Mouse (Mus musculus) embryonic fibroblast, embryonic 13.5 days (primary cell): ENCODE data around the gene Frat1. TPM values are rescaled to one million over a fixed set of nuclear protein-coding genes. Genes with fewer than 3 reads are reported as not detected.
"Not testable (repeated sequence)": the region's sequence is repeated elsewhere in the genome, so short reads cannot be mapped to it uniquely, and the experiment has no call there.

ENCODE experiments used
- H3K27ac ChIP-seq: 2 replicates; pipeline ENCODE4 v1.5.1; 2012; ENCODE audit warnings: low read length, control low read depth, inconsistent platforms; ENCODE audit not compliant: insufficient read depth
- H3K4me1 ChIP-seq: 2 replicates; pipeline ENCODE4 v1.6.1; 2011; ENCODE audit warnings: low read length; ENCODE audit not compliant: control insufficient read depth, insufficient read depth
- H3K4me3 ChIP-seq: 2 replicates; pipeline ENCODE4 v1.5.1; 2011; ENCODE audit warnings: mild to moderate bottlenecking, control low read depth, low read length; ENCODE audit not compliant: insufficient read depth
- CTCF ChIP-seq: IDR thresholded peaks from 2 replicates; pipeline ENCODE4 v1.5.1; 2011; ENCODE audit warnings: mild to moderate bottlenecking, control low read depth, low read length, moderate library complexity, borderline replicate concordance; ENCODE audit not compliant: insufficient read depth
- POLR2A ChIP-seq: IDR thresholded peaks from 2 replicates; pipeline ENCODE4 v1.6.1; 2011; ENCODE audit warnings: low read depth, mild to moderate bottlenecking, control low read depth, low read length, moderate library complexity
- polyA plus RNA-seq: library from polyadenylated mRNA; stranded (reverse); fragments of >200 nt; gene quantifications from 2 replicates; pipeline ENCODE4 v1.2.4, GENCODE M21; 2011; ENCODE audit warnings: low read depth; ENCODE audit not compliant: missing spikeins, insufficient read length

The Frat1 gene
- polyA plus RNA-seq, 1 experiment: 0.26 TPM

DNA sequence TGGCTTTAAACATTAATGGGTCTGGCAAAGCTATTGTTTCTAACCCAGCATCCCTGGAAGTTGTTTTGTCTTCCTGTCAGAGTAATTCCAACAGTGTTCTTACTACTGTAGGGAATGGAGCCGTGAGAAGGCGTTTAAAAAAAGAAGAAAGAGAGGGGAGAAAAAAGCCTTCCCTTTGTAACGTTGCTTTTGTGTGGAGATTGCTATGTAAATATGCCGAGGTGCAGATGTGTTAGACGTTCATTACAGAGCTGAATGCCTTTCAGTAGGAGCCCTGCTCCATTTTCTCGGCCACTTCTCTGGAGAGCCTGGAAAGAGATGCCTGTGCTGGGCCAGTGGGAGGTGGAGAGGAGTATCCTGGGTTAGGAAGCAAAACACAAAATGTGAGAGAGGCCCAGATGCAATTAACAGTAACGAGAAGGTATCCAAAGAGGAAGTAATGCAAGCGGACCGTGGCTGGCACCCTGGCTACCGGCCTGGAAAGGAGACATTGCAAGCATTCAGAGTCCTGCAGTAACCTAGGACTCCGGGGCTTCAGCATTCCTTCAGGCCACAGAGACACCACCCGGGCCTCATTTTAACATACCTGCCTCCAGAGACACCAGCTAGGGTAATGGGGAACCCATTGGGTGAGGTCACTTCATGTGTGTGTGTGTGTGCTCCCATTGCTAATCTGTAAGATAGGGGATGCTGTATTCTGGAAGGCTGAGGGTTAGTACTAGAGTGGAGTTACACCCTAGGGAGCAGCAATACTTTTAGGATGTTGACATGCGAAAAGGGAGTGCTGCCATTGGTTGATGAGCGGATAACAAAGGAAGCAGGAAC lies 21.2 kb downstream of the Frat1 start:
- TF ChIP-seq CTCF: no peak
- no peak for TF ChIP-seq POLR2A

DNA sequence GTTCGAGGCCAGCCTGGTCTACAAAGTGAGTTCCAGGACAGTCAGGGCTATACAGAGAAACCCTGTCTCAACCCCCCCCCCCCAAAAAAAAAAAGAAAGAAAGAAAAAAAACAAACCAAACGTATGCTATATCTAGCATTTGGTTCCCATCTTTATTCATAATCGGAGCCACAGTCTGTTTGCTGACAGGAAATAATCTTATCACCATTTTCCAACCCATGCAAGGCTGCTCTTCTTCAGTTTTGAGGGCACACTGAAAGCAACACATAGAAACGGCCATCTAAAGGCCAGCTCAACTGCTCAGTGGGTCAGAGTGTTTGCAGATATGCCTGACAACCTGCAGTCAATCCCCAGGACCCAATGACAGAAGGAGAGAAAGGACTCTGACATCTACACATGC lies 22.7 kb downstream of the Frat1 start:
- no peak overlapping the region for H3K4me3 ChIP-seq
- TF ChIP-seq CTCF (no peak), POLR2A (no peak)
- peaks cover 6% of the 10 kb centered on the region for H3K4me1 ChIP-seq
- H3K27ac ChIP-seq: no peak overlapping the region

More for the DNA sequence above, 21.2 kb downstream of the Frat1 start:
- no peak overlapping the region for H3K27ac ChIP-seq
- peaks cover 6% of the 10 kb centered on the region for H3K4me1 ChIP-seq
- no peak overlapping the region for H3K4me3 ChIP-seq

DNA sequence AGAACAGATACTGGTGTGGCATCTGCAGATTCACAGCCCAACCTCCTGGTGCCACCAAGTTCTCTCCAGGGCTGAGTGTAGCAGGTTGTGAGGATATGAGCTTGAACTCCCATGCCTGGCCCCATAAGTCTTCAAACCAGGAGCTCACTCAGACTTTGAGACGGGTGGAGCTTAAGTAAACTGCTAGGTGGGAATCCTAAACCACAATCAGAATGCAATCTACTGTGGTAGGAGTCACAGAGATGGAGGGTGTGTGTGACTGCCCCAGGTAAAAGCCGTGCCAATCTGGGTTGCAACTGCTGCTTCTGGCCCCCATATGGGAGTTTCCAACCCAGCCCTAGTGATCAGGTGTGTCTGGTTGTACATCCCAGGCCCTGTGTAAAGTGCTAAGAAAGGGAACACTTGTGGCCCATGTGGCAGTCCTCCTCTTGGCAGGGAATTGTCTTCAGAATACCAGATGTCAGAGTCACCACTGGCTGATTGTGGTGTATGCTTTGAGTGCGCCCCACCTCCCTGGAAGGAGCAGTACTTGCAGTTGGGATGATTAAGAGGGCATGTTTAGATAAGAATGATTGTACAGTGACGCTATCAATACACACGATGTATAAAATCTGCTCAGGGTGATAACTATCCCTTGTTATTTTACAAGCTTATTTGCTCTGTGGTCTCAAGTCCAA lies 27.5 kb downstream of the Frat1 start:
- Histone ChIP-seq H3K4me3 (no peak overlapping the region), H3K4me1 (peaks cover 6% of the 10 kb centered on the region; the same call in 1 of the 2 replicates), H3K27ac (no peak overlapping the region)
- no peak for TF ChIP-seq POLR2A
- no peak for TF ChIP-seq CTCF

DNA sequence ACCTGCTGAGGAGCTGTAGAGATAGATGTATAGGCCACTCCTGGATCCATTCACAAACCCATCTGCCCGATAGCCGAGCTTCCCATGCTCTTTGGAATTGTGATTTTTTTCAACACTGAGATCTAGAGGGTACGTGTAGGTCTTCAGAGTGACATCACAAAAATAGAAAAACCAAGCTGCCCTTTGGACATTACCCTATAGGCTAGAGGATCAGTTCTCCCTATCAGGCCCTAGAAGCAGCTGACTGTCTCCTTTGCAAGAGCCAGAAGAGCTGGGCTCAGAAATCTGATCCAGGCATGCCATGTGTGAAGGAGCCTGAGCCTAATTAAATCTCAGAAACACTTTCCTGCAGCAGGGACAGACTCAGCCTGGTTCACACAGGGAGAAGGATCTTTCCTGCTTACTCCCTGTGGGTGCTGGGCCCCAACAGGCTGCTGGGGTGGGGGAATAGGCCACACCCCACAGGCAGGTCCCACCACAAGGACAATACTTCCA lies 28.1 kb downstream of the Frat1 start:
- TF ChIP-seq CTCF (no peak), POLR2A (no peak)
- peaks cover 6% of the 10 kb centered on the region; the same call in 1 of the 2 replicates for H3K4me1 ChIP-seq

DNA sequence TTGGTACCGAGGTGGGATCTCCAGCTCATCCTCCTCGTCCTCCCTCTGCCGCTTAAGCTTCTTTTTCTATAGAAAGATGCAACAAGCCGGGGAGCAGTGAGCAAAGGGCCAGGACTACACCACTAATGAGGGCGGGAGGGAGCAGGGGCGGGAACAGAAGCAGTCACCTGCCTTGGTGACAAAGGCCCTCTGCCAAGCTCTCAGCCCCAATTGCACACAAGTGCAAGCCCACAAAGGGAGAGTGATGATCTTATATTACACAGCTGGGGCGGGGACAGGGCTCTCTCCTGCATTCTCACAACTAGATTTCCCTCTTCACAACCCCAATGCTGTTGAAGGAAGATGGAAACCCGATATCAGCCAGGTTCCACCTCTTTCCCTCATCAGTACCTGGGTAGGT lies 36.9 kb downstream of the Frat1 start:
- Histone ChIP-seq H3K4me1 (no peaks in the 10 kb centered on the region), H3K27ac (no peak overlapping the region), H3K4me3 (no peak overlapping the region)
- no peak for TF ChIP-seq CTCF
- no peak for TF ChIP-seq POLR2A

More for the DNA sequence above, 28.1 kb downstream of the Frat1 start:
- no peak overlapping the region for H3K4me3 ChIP-seq
- no peak overlapping the region for H3K27ac ChIP-seq

DNA sequence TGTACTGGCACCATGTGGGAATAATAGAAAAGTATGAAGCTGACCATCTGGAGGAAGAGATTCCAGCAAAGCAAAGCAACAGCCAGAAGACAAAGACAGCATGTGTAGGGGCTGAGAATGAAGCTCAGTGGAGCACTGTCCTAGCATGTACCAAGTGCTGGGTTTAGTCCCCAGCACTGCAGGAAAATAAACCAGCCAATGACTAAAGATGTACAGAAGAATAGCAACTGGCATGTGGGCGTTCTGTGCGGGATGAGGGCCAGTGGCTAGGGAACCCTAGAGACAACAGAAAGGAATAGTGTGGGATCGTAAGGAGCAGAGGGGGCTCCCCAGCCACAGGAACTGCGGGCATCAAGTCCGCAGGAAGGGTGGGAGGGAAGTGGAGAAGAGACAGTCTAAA lies 39.5 kb downstream of the Frat1 start:
- Histone ChIP-seq H3K27ac (no peak overlapping the region), H3K4me3 (no peak overlapping the region), H3K4me1 (no peaks in the 10 kb centered on the region)
- TF ChIP-seq POLR2A (no peak), CTCF (no peak)

DNA sequence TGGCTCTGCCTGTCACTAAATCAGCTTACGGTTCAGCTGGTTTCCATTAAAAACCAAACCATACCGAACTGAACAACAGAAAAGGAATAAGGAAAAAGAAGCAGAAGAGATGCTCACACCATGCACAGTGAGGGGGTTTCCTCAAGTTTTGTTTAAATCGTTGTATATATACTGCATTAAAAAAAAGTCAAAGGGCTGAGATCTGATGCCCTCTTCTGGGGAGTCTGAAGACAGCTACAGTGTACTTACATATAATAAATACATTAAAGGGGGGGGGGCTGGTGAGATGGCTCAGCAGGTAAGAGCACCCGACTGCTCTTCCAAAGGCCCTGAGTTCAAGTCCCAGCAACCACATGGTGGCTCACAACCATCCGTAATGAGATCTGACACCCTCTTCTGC lies 40.2 kb downstream of the Frat1 start:
- not testable (repeated sequence) for H3K27ac ChIP-seq, H3K4me1 ChIP-seq, H3K4me3 ChIP-seq

DNA sequence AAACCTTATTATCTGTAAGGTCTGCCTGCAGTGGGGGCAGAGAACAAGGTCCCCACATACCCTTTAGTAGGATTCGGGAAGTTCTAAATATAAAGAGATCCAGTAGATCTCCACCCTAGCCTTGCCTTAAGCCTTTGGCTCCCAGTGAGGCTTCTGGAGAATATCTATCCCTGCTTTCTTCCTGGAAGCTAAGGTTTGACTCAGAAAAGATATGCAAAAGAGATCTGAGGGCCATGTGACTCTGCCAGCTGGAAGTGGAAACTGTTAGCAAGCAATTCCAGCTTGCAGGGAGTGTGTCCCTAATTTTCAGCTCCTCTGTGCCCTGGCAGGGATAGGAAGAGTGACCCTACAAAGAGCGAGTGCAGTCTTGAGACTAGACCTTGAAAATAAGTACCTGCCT lies 42.5 kb downstream of the Frat1 start:
- no peak overlapping the region for H3K27ac ChIP-seq
- H3K4me1 ChIP-seq: no peaks in the 10 kb centered on the region
- TF ChIP-seq CTCF: no peak
- no peak for TF ChIP-seq POLR2A
- H3K4me3 ChIP-seq: no peak overlapping the region

DNA sequence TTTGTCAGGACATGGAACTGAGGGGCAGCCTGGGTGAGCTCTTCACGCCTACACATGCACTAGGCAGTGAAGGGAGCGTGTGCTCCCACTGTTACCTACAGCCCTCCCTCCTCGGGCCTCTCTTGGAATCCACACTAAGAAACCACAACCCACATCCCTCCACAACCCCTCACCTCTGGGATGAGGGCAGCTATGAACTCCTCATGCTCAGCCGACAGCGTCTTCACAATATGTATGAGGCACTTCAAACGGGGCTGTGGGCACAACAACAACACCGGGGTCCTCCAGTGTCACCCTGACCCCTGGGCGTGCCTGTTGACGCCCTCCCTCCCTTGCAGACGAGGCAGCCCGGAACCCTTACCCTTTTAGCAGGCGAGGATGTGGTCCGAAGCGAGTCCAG lies 44.6 kb downstream of the Frat1 start:
- Histone ChIP-seq H3K27ac (no peak overlapping the region), H3K4me3 (no peak overlapping the region), H3K4me1 (no peaks in the 10 kb centered on the region)
- TF ChIP-seq POLR2A (no peak), CTCF (no peak)

DNA sequence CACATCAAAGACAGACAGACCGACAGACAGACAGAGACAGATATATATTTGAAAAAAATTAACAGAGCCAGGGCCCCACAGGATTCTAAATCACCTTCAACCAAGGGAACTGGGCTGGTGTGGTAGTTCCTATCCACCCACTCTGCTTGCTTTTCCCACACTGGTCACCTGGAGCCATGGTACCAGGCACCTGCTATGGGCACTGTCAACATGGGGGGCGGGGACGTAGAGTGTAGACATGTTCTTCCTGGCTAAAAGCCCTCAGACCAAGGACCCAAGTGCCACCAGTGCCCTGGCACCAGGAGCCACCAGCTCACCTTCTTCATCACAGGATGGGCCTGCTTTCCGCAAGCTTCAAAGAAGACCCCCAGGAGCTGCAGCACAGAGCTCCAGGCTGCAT lies 52.1 kb downstream of the Frat1 start:
- Histone ChIP-seq H3K4me3 (no peak overlapping the region), H3K4me1 (no peaks in the 10 kb centered on the region), H3K27ac (no peak overlapping the region)
- TF ChIP-seq POLR2A (no peak), CTCF (no peak)

Other genes starting within 250 kb of the Frat1 start
- 7.2 and 8.8 TPM in 2 replicates for gene Gm340, start 247.6 kb upstream of the Frat1 start, polyA plus RNA-seq
- 0.46 and 0.68 TPM in 2 replicates for gene Slit1, start 86.3 kb upstream of the Frat1 start, polyA plus RNA-seq
- gene Arhgap19, start 27.9 kb upstream of the Frat1 start, polyA plus RNA-seq: 7.0 and 10.4 TPM in 2 replicates
- gene Frat2, start 18.2 kb downstream of the Frat1 start, polyA plus RNA-seq: 0.56 TPM in 1 of 2 replicates, not detected in the other
- 11.3 and 12.8 TPM in 2 replicates for gene Rrp12, start 66.2 kb downstream of the Frat1 start, polyA plus RNA-seq
- gene Pgam1, start 82.0 kb downstream of the Frat1 start, polyA plus RNA-seq: 403 and 492 TPM in 2 replicates
- gene Exosc1, start 103.5 kb downstream of the Frat1 start, polyA plus RNA-seq: 49.8 and 50.9 TPM in 2 replicates
- gene Zdhhc16, start 103.5 kb downstream of the Frat1 start, polyA plus RNA-seq: 65.7 and 89.8 TPM in 2 replicates
- gene Mms19, start 151.2 kb downstream of the Frat1 start, polyA plus RNA-seq: 53.2 and 54.2 TPM in 2 replicates
- gene Ubtd1, start 151.8 kb downstream of the Frat1 start, polyA plus RNA-seq: 29.8 and 39.5 TPM in 2 replicates
- not detected in 2 replicates for gene Ankrd2, start 206.0 kb downstream of the Frat1 start, polyA plus RNA-seq
- 1.3 and 1.7 TPM in 2 replicates for gene Hoga1, start 215.6 kb downstream of the Frat1 start, polyA plus RNA-seq
- gene 4933411K16Rik, start 222.3 kb downstream of the Frat1 start, polyA plus RNA-seq: 0.51 TPM in 1 of 2 replicates, not detected in the other